Mouse (Mus musculus): Measurements from ENCODE around the gene St3gal3. TPM values are rescaled to one million over a fixed set of nuclear protein-coding genes. Genes with fewer than 3 reads are reported as not detected.

The St3gal3 gene
- total RNA-seq, 1 experiment from 2014 or later: 5.5 TPM

GRCm38 (mm10) chr4:118036531-118036930 is 98.2 kb downstream of the St3gal3 start:
- no peak for ATAC-seq (ENCODE audit: extremely low read depth, insufficient number of reproducible peaks, low FRiP score, poor library complexity, severe bottlenecking)

GRCm38 (mm10) chr4:118035090-118035489 is 99.6 kb downstream of the St3gal3 start:
- ATAC-seq (ENCODE audit: extremely low read depth, insufficient number of reproducible peaks, low FRiP score, poor library complexity, severe bottlenecking): no peak

GRCm38 (mm10) chr4:118033026-118033425 is 101.7 kb downstream of the St3gal3 start:
- no peak for ATAC-seq (ENCODE audit: extremely low read depth, insufficient number of reproducible peaks, low FRiP score, poor library complexity, severe bottlenecking)

- ATAC-seq (ENCODE audit: extremely low read depth, insufficient number of reproducible peaks, low FRiP score, poor library complexity, severe bottlenecking): no peak
Measured at GRCm38 (mm10) chr4:118031776-118032170, 102.9 kb downstream of the St3gal3 start.

GRCm38 (mm10) chr4:118031132-118031775 is 103.5 kb downstream of the St3gal3 start:
- ATAC-seq (ENCODE audit: extremely low read depth, insufficient number of reproducible peaks, low FRiP score, poor library complexity, severe bottlenecking): no peak

GRCm38 (mm10) chr4:118030330-118030729 is 104.4 kb downstream of the St3gal3 start:
- no peak for ATAC-seq (ENCODE audit: extremely low read depth, insufficient number of reproducible peaks, low FRiP score, poor library complexity, severe bottlenecking)

- no peak for ATAC-seq (ENCODE audit: extremely low read depth, insufficient number of reproducible peaks, low FRiP score, poor library complexity, severe bottlenecking)
Measured at GRCm38 (mm10) chr4:118029892-118030291, 104.8 kb downstream of the St3gal3 start.

- ATAC-seq (ENCODE audit: extremely low read depth, insufficient number of reproducible peaks, low FRiP score, poor library complexity, severe bottlenecking): no peak
Measured at GRCm38 (mm10) chr4:118028994-118029393, 105.7 kb downstream of the St3gal3 start.

- no peak for ATAC-seq (ENCODE audit: extremely low read depth, insufficient number of reproducible peaks, low FRiP score, poor library complexity, severe bottlenecking)
Measured at GRCm38 (mm10) chr4:118025931-118026330, 108.8 kb downstream of the St3gal3 start.

GRCm38 (mm10) chr4:118025381-118025780 is 109.3 kb downstream of the St3gal3 start:
- ATAC-seq (ENCODE audit: extremely low read depth, insufficient number of reproducible peaks, low FRiP score, poor library complexity, severe bottlenecking): no peak

- no peak for ATAC-seq (ENCODE audit: extremely low read depth, insufficient number of reproducible peaks, low FRiP score, poor library complexity, severe bottlenecking)
Measured at GRCm38 (mm10) chr4:118022811-118023210, 111.9 kb downstream of the St3gal3 start.

GRCm38 (mm10) chr4:118022406-118022805 is 112.3 kb downstream of the St3gal3 start:
- ATAC-seq (ENCODE audit: extremely low read depth, insufficient number of reproducible peaks, low FRiP score, poor library complexity, severe bottlenecking): no peak

GRCm38 (mm10) chr4:118019640-118020039 is 115.1 kb downstream of the St3gal3 start:
- no peak for ATAC-seq (ENCODE audit: extremely low read depth, insufficient number of reproducible peaks, low FRiP score, poor library complexity, severe bottlenecking)

- no peak for ATAC-seq (ENCODE audit: extremely low read depth, insufficient number of reproducible peaks, low FRiP score, poor library complexity, severe bottlenecking)
Measured at GRCm38 (mm10) chr4:118019218-118019617, 115.5 kb downstream of the St3gal3 start.

GRCm38 (mm10) chr4:118017021-118017805 is 117.5 kb downstream of the St3gal3 start:
- ATAC-seq (ENCODE audit: extremely low read depth, insufficient number of reproducible peaks, low FRiP score, poor library complexity, severe bottlenecking): no peak

GRCm38 (mm10) chr4:118016323-118016911 is 118.3 kb downstream of the St3gal3 start:
- no peak for ATAC-seq (ENCODE audit: extremely low read depth, insufficient number of reproducible peaks, low FRiP score, poor library complexity, severe bottlenecking)

- ATAC-seq (ENCODE audit: extremely low read depth, insufficient number of reproducible peaks, low FRiP score, poor library complexity, severe bottlenecking): no peak
Measured at GRCm38 (mm10) chr4:118015636-118016035, 119.1 kb downstream of the St3gal3 start.

GRCm38 (mm10) chr4:118015126-118015525 is 119.6 kb downstream of the St3gal3 start:
- ATAC-seq (ENCODE audit: extremely low read depth, insufficient number of reproducible peaks, low FRiP score, poor library complexity, severe bottlenecking): no peak

- no peak for ATAC-seq (ENCODE audit: extremely low read depth, insufficient number of reproducible peaks, low FRiP score, poor library complexity, severe bottlenecking)
Measured at GRCm38 (mm10) chr4:118010661-118011173, 124.0 kb downstream of the St3gal3 start.

Data from neutrophil, adult 5-6 weeks (primary cell).